In genomic region chr7:24906551-24906950, GRCm38 (mm10) we compare ENCODE assay signal across 13 mouse cellular contexts. TPM values are rescaled to one million over a fixed set of nuclear protein-coding genes. Genes with fewer than 3 reads are reported as not detected.
DNase-seq lines count a peak whose midpoint lies in the region; ATAC-seq and TF ChIP-seq lines count a peak whose summit lies in the region.
"Had no signal": no experiment of that assay in that cellular context is flagged by ENCODE, and none has a peak within 500 bp of the region (broad histone marks: within the 10 kb centered on the region; RNA-seq: fewer than 3 reads in every experiment).

No protein-coding gene starts in this region.

- H3K9me3 ChIP-seq in liver, embryonic 11.5 days (ENCODE audit: control insufficient read depth, low read length): no peaks in the 10 kb centered on the region
- no peaks in the 10 kb centered on the region for H3K9me3 ChIP-seq in embryonic facial prominence, embryonic 13.5 days

- H3K9ac ChIP-seq in liver, embryonic 11.5 days (ENCODE audit: low read depth, low read length): no peak overlapping the region
- H3K9ac ChIP-seq in embryonic facial prominence, embryonic 13.5 days: peak overlapping the region; percentile 85

- H3K4me1 ChIP-seq in liver, embryonic 11.5 days (replicated peaks; ENCODE audit: control insufficient read depth, insufficient read depth, low read length): peaks cover 39% of the 10 kb centered on the region
- H3K4me1 ChIP-seq in embryonic facial prominence, embryonic 13.5 days: peaks cover 48% of the 10 kb centered on the region

- TF ChIP-seq POLR2A in myocyte (IDR thresholded peaks at IDR 0.05; ENCODE audit: insufficient read length, low read depth): no peak

- H3ac ChIP-seq in myocyte (ENCODE audit: control insufficient read depth, insufficient read length): no peak overlapping the region

- H3K79me2 ChIP-seq in myocyte (ENCODE audit: control insufficient read depth, insufficient read depth): peaks cover 18% of the 10 kb centered on the region

- H3K36me3 ChIP-seq in liver, embryonic 11.5 days (ENCODE audit: control insufficient read depth, insufficient read depth, low read length): peaks cover 16% of the 10 kb centered on the region
- peaks cover 35% of the 10 kb centered on the region for H3K36me3 ChIP-seq in embryonic facial prominence, embryonic 13.5 days
- H3K36me3 ChIP-seq in myocyte (ENCODE audit: control insufficient read depth, insufficient read depth): peaks cover 5% of the 10 kb centered on the region

- DNase-seq in CD4-positive, CD25-positive, alpha-beta regulatory T cell, adult 2 months (ENCODE audit: low read depth, low spot score): peak; percentile 49
- no peak for DNase-seq in liver, embryonic 11.5 days (ENCODE audit: low spot score)
- no peak for DNase-seq in liver
- no peak for DNase-seq in right cerebral cortex, adult 2 months (ENCODE audit: low spot score in 2 of 2)
- no peak for DNase-seq in natural killer cell, adult 2 months (ENCODE audit: low spot score in 2 of 2)
- DNase-seq: adrenal gland, adult 8-10 months; gastrocnemius, postnatal 25 days had no signal

- no peak overlapping the region for H3K27ac ChIP-seq in liver, embryonic 11.5 days (ENCODE audit: low read depth, low read length)
- H3K27ac ChIP-seq in embryonic facial prominence, embryonic 13.5 days: peak overlapping the region; percentile 62

- H3K4me3 ChIP-seq in liver, embryonic 11.5 days (ENCODE audit: low read depth, low read length): no peak overlapping the region
- H3K4me3 ChIP-seq in embryonic facial prominence, embryonic 13.5 days: no peak overlapping the region; the same call in 1 of the 2 replicates
- H3K4me3 ChIP-seq in myocyte: no peak overlapping the region

- ATAC-seq in CD4-positive, CD25-positive, alpha-beta regulatory T cell, adult 4 months: no peak
- no peak for ATAC-seq in liver, embryonic 11.5 days (replicated peaks; ENCODE audit: low FRiP score)
- ATAC-seq in embryonic facial prominence, embryonic 13.5 days (ENCODE audit: insufficient number of reproducible peaks, insufficient read depth, low FRiP score, low TSS enrichment, low read depth): no peak

- peak overlapping the region; percentile 36 for H3K4me2 ChIP-seq in liver, embryonic 11.5 days
- peak overlapping the region; percentile 37 for H3K4me2 ChIP-seq in embryonic facial prominence, embryonic 13.5 days
- H3K4me2 ChIP-seq in myocyte (ENCODE audit: low read depth): peak overlapping the region; percentile 27

- H3K27me3 ChIP-seq in liver, embryonic 11.5 days (replicated peaks; ENCODE audit: control insufficient read depth, insufficient read depth, low read length): no peaks in the 10 kb centered on the region
- H3K27me3 ChIP-seq in embryonic facial prominence, embryonic 13.5 days: no peaks in the 10 kb centered on the region
- no peaks in the 10 kb centered on the region for H3K27me3 ChIP-seq in myocyte (ENCODE audit: control insufficient read depth, insufficient read depth, insufficient read length)

- WGBS in liver, embryonic 11.5 days: 27% methylated on average over 6 of the region's 6 CpGs
- 31% methylated on average over 6 of the region's 6 CpGs for WGBS in embryonic facial prominence, embryonic 13.5 days

TF ChIP-seq in myocyte, 11 proteins besides CTCF, POLR2A, EP300 and RAD21:
- no peak for TF ChIP-seq TCF3 (IDR thresholded peaks at IDR 0.05; ENCODE audit: insufficient read length, low read depth)
- TF ChIP-seq CEBPB (IDR thresholded peaks at IDR 0.05; ENCODE audit: insufficient read depth, poor library complexity, severe bottlenecking): no peak
- no peak for TF ChIP-seq REST (IDR thresholded peaks at IDR 0.05; ENCODE audit: insufficient read depth, insufficient read length)
- TF ChIP-seq E2F4 (IDR thresholded peaks at IDR 0.05; ENCODE audit: insufficient read depth): no peak
- no peak for TF ChIP-seq TCF12 (IDR thresholded peaks at IDR 0.05; ENCODE audit: insufficient read depth, poor library complexity, severe bottlenecking)

RNA-seq across cellular contexts. Expression of gene Arhgef1, which starts 3.8 kb away (rescaled TPM):
- 100 to 1,000 TPM; 166 to 183 TPM for polyA plus RNA-seq in CD4-positive, CD25-positive, alpha-beta regulatory T cell, adult 4 months (2017; shearing (Covaris generic))
- polyA plus RNA-seq in liver, embryonic 11.5 days (2014; fragmentation: Nextera tagmentation; extraction: Ambion mirVana): 98.6 and 103 TPM in 2 replicates
- 115 and 122 TPM in 2 replicates for polyA plus RNA-seq in embryonic facial prominence, embryonic 13.5 days (2015; fragmentation: Nextera tagmentation; extraction: Ambion mirVana)
- polyA plus RNA-seq in myocyte (2012; fragmentation: generic; extraction: Trizol): 51.4 TPM

RNA-seq across cellular contexts. Expression of gene Cd79a, which starts 9.4 kb away (rescaled TPM):
- polyA plus RNA-seq in CD4-positive, CD25-positive, alpha-beta regulatory T cell, adult 4 months (2017; shearing (Covaris generic)): 10 to 100 TPM in 1 of 2 experiments, 1 to 10 TPM in 1; 2.2 to 28.9 TPM
- 0.12 TPM in 1 of 2 replicates, not detected in the other for polyA plus RNA-seq in liver, embryonic 11.5 days (2014; fragmentation: Nextera tagmentation; extraction: Ambion mirVana)
- polyA plus RNA-seq in embryonic facial prominence, embryonic 13.5 days (2015; fragmentation: Nextera tagmentation; extraction: Ambion mirVana): 0.41 and 0.89 TPM in 2 replicates
- polyA plus RNA-seq in myocyte (2012; fragmentation: generic; extraction: Trizol): 0.12 TPM

RNA-seq across cellular contexts. Expression of gene Rps19, which starts 22.4 kb away (rescaled TPM):
- polyA plus RNA-seq in CD4-positive, CD25-positive, alpha-beta regulatory T cell, adult 4 months (2017; shearing (Covaris generic)): over 10,000 TPM; 12,099 to 13,283 TPM
- polyA plus RNA-seq in liver, embryonic 11.5 days (2014; fragmentation: Nextera tagmentation; extraction: Ambion mirVana): 2,415 and 2,620 TPM in 2 replicates
- 2,967 and 3,152 TPM in 2 replicates for polyA plus RNA-seq in embryonic facial prominence, embryonic 13.5 days (2015; fragmentation: Nextera tagmentation; extraction: Ambion mirVana)
- polyA plus RNA-seq in myocyte (2012; fragmentation: generic; extraction: Trizol): 1,912 TPM

RNA-seq across cellular contexts. Expression of gene Dmrtc2, which starts 36.7 kb away (rescaled TPM):
- not detected for polyA plus RNA-seq in CD4-positive, CD25-positive, alpha-beta regulatory T cell, adult 4 months (2017; shearing (Covaris generic))
- not detected in 2 replicates for polyA plus RNA-seq in liver, embryonic 11.5 days (2014; fragmentation: Nextera tagmentation; extraction: Ambion mirVana)
- polyA plus RNA-seq in embryonic facial prominence, embryonic 13.5 days (2015; fragmentation: Nextera tagmentation; extraction: Ambion mirVana): not detected in 2 replicates
- not detected for polyA plus RNA-seq in myocyte (2012; fragmentation: generic; extraction: Trizol)
- polyA plus RNA-seq: cortical plate, adult 2 months; neural tube, embryonic 11.5 days; stomach, embryonic 14.5 days had no signal

RNA-seq across cellular contexts. Expression of gene Lypd4, which starts 36.8 kb away (rescaled TPM):
- not detected for polyA plus RNA-seq in CD4-positive, CD25-positive, alpha-beta regulatory T cell, adult 4 months (2017; shearing (Covaris generic))
- not detected in 2 replicates for polyA plus RNA-seq in liver, embryonic 11.5 days (2014; fragmentation: Nextera tagmentation; extraction: Ambion mirVana)
- not detected in 2 replicates for polyA plus RNA-seq in embryonic facial prominence, embryonic 13.5 days (2015; fragmentation: Nextera tagmentation; extraction: Ambion mirVana)
- polyA plus RNA-seq in myocyte (2012; fragmentation: generic; extraction: Trizol): not detected
- polyA plus RNA-seq: cortical plate, adult 2 months; neural tube, embryonic 11.5 days; stomach, embryonic 14.5 days had no signal
